Mouse (Mus musculus) heart, embryonic 13.5 days (tissue): ENCODE data around the gene Vmn2r116. TPM values are rescaled to one million over a fixed set of nuclear protein-coding genes. Genes with fewer than 3 reads are reported as not detected.
"Not testable (repeated sequence)": the region's sequence is repeated elsewhere in the genome, so short reads cannot be mapped to it uniquely, and the experiment has no call there.

Experiments
- ATAC-seq: fragments of 200-750 bp; cut with Nextera tagmentation; 2 replicates; pipeline ENCODE4 v1.8.0; 2017; ENCODE audit warnings: moderate TSS enrichment; ENCODE audit not compliant: insufficient number of reproducible peaks, low FRiP score, low TSS enrichment; ENCODE audit errors: extremely low read depth
- H3K27ac ChIP-seq: fragments of 300-500 bp; sonication (generic); replicated peaks from 2 replicates; pipeline ENCODE4 v1.5.1; 2015; ENCODE audit warnings: moderate library complexity, mild to moderate bottlenecking, inconsistent platforms
- H3K27me3 ChIP-seq: fragments of 300-500 bp; sonication (generic); replicated peaks from 2 replicates; pipeline ENCODE4 v1.6.1; 2015; ENCODE audit warnings: mild to moderate bottlenecking, inconsistent platforms
- H3K36me3 ChIP-seq: fragments of 300-500 bp; sonication (generic); 2 replicates; pipeline ENCODE4 v1.6.1; 2015; ENCODE audit warnings: mild to moderate bottlenecking, inconsistent platforms
- H3K4me1 ChIP-seq: fragments of 300-500 bp; sonication (generic); 2 replicates; pipeline ENCODE4 v1.6.1; 2015; ENCODE audit warnings: inconsistent platforms
- H3K4me2 ChIP-seq: fragments of 300-500 bp; sonication (generic); 2 replicates; pipeline ENCODE4 v1.6.1; 2015; ENCODE audit warnings: inconsistent platforms, mild to moderate bottlenecking, moderate library complexity
- H3K4me3 ChIP-seq: fragments of 300-500 bp; sonication (generic); 2 replicates; pipeline ENCODE4 v1.5.1; 2015; ENCODE audit warnings: moderate library complexity, mild to moderate bottlenecking, inconsistent platforms
- H3K9ac ChIP-seq: fragments of 300-500 bp; sonication (generic); 2 replicates; pipeline ENCODE4 v1.6.1; 2015; ENCODE audit warnings: inconsistent platforms, mild to moderate bottlenecking, moderate library complexity
- H3K9me3 ChIP-seq: fragments of 300-500 bp; sonication (generic); 2 replicates; pipeline ENCODE4 v1.6.1; 2016; ENCODE audit warnings: inconsistent platforms
- WGBS: fragments of 180-500 bp; shearing (Covaris S2); methylation state at CpG from one replicate; pipeline ENCODE4 v1.1.7; 2015; ENCODE audit warnings: mixed read lengths; 5-methylcytosine and 5-hydroxymethylcytosine counted together
- polyA plus RNA-seq: library from polyadenylated mRNA; unstranded; fragments of >200 nt; fragmentation: Nextera tagmentation; extraction: Ambion mirVana; gene quantifications from 2 replicates; pipeline ENCODE4 v1.2.1, GENCODE M21; 2015

Vmn2r116 gene
- not detected in 2 replicates for polyA plus RNA-seq

- H3K4me1 ChIP-seq, result not testable (repeated sequence)
These were observed at the start of gene Vmn2r116 for GRCm38 (mm10) chr17:23384304-23384703. Gene Vmn2r116, plus strand, starts transcription at chr17:23384604.

GRCm38 (mm10) chr17:23343441-23343840 lies 41.0 kb upstream of the Vmn2r116 start, which contains the start of gene Vmn2r115:
Gene Vmn2r115, plus strand, starts transcription at chr17:23343741.
- H3K9me3 ChIP-seq, H3K36me3 ChIP-seq, H3K27me3 ChIP-seq, H3K4me2 ChIP-seq, H3K27ac ChIP-seq, H3K4me1 ChIP-seq, H3K9ac ChIP-seq, H3K4me3 ChIP-seq, ATAC-seq: not testable (repeated sequence)
- WGBS, result 36% methylated on average over 2 of the region's 2 CpGs

More at GRCm38 (mm10) chr17:23384304-23384703, at the start of gene Vmn2r116:
- not testable (repeated sequence) for H3K9me3 ChIP-seq, H3K27me3 ChIP-seq, H3K9ac ChIP-seq, H3K27ac ChIP-seq, H3K4me3 ChIP-seq, H3K36me3 ChIP-seq, ATAC-seq, H3K4me2 ChIP-seq

- Histone ChIP-seq H3K4me1 (no peaks in the 10 kb centered on the region), H3K27ac (no peak overlapping the region), H3K9ac (no peak overlapping the region), H3K4me2 (no peak overlapping the region), H3K27me3 (no peaks in the 10 kb centered on the region), H3K9me3 (no peaks in the 10 kb centered on the region), H3K4me3 (no peak overlapping the region), H3K36me3 (no peaks in the 10 kb centered on the region)
- no peak for ATAC-seq
- whole genome bisulfite sequencing, result 47% methylated on average over 1 of the region's 1 CpGs
These were observed 32.8 kb upstream of the Vmn2r116 start for GRCm38 (mm10) chr17:23351644-23352043.

- no peaks in the 10 kb centered on the region for H3K36me3 ChIP-seq
- H3K27ac ChIP-seq, result no peak overlapping the region
- peak; percentile 46; the same call in 1 of the 2 replicates for ATAC-seq
- no peaks in the 10 kb centered on the region for H3K4me1 ChIP-seq
- peaks cover 13% of the 10 kb centered on the region; the same call in 1 of the 2 replicates for H3K9me3 ChIP-seq
- no peak overlapping the region for H3K4me3 ChIP-seq
- WGBS, result 66% methylated on average over 6 of the region's 6 CpGs
- no peak overlapping the region for H3K4me2 ChIP-seq
- no peak overlapping the region for H3K9ac ChIP-seq
- no peaks in the 10 kb centered on the region for H3K27me3 ChIP-seq
These were observed 48.8 kb downstream of the Vmn2r116 start for GRCm38 (mm10) chr17:23433150-23433679.

Other genes starting within 250 kb of the Vmn2r116 start
- 7.6 TPM in 2 replicates for gene Zfp40, start 191.4 kb upstream of the Vmn2r116 start, polyA plus RNA-seq
- not detected in 2 replicates for gene Vmn2r114, start 72.1 kb upstream of the Vmn2r116 start, polyA plus RNA-seq
- not detected in 2 replicates for gene Vmn2r115, start 40.9 kb upstream of the Vmn2r116 start, polyA plus RNA-seq
- gene Vmn2r117, start 95.1 kb downstream of the Vmn2r116 start, polyA plus RNA-seq, result not detected in 2 replicates
- 12.7 and 13.3 TPM in 2 replicates for gene Zfp213, start 179.6 kb downstream of the Vmn2r116 start, polyA plus RNA-seq
- 9.2 and 9.3 TPM in 2 replicates for gene Zfp13, start 214.9 kb downstream of the Vmn2r116 start, polyA plus RNA-seq
- gene Zscan10, start 216.3 kb downstream of the Vmn2r116 start, polyA plus RNA-seq, result not detected in 2 replicates